Mouse (Mus musculus): ENCODE results near the gene AI182371.

- TF ChIP-seq POLR2A (IDR thresholded peaks at IDR 0.05; ENCODE audit: extremely low read depth, insufficient read depth, low read length) (no peak), CTCF (IDR thresholded peaks at IDR 0.05; ENCODE audit: low read depth, low read length) (no peak)
These were observed 32.5 kb upstream of the AI182371 start for GRCm38 (mm10) chr2:35133891-35134290.
